Mouse (Mus musculus) heart, adult 2 months (tissue): Measurements from ENCODE around the gene Znrf1. TPM values are rescaled to one million over a fixed set of nuclear protein-coding genes. Genes with fewer than 3 reads are reported as not detected.

Experiments
- DNase-seq, 2 experiments: peaks; one replicate each; pipeline ENCODE4 v3.0.0; 2021
- H3K27ac ChIP-seq: fragments of 200-600 bp; 2 replicates; pipeline ENCODE4 v1.8.1; 2022
- H3K27me3 ChIP-seq: fragments of 200-500 bp; 2 replicates; pipeline ENCODE4 v1.6.1; 2012; ENCODE audit warnings: mild to moderate bottlenecking, low read length, inconsistent platforms, mixed read lengths; ENCODE audit not compliant: control insufficient read depth, insufficient read depth
- H3K36me3 ChIP-seq: fragments of 200-500 bp; 2 replicates; pipeline ENCODE4 v1.6.1; 2012; ENCODE audit warnings: low read length, inconsistent platforms; ENCODE audit not compliant: control insufficient read depth, insufficient read depth
- H3K4me1 ChIP-seq: fragments of 200-500 bp; 2 replicates; pipeline ENCODE4 v1.6.1; 2011; ENCODE audit warnings: low read length; ENCODE audit not compliant: control insufficient read depth, insufficient read depth
- H3K4me3 ChIP-seq: fragments of 200-600 bp; 2 replicates; pipeline ENCODE4 v1.8.1; 2022
- H3K79me2 ChIP-seq: fragments of 200-500 bp; replicated peaks from 2 replicates; pipeline ENCODE4 v1.6.1; 2012; ENCODE audit warnings: mild to moderate bottlenecking, inconsistent platforms, low read length, moderate library complexity, mixed read lengths; ENCODE audit not compliant: control insufficient read depth, insufficient read depth
- H3K9ac ChIP-seq: fragments of 200-500 bp; 2 replicates; pipeline ENCODE4 v1.6.1; 2012; ENCODE audit warnings: low read depth, mild to moderate bottlenecking, control low read depth, inconsistent platforms, low read length, mixed read lengths
- CTCF ChIP-seq: fragments of 200-600 bp; IDR thresholded peaks from 2 replicates; pipeline ENCODE4 v1.8.1; 2022; ENCODE audit warnings: antibody characterized with exemption, mild to moderate bottlenecking, moderate library complexity
- EP300 ChIP-seq: fragments of 200-500 bp; IDR thresholded peaks from 2 replicates; pipeline ENCODE4 v1.6.1; 2011; ENCODE audit warnings: low read depth, low read length, control low read depth; ENCODE audit not compliant: insufficient read depth
- POLR2A ChIP-seq: fragments of 200-500 bp; IDR thresholded peaks from 2 replicates; pipeline ENCODE4 v1.6.1; 2011; ENCODE audit warnings: mild to moderate bottlenecking, low read depth, low read length, control low read depth; ENCODE audit not compliant: insufficient read depth
- WGBS: fragments of 180-500 bp; shearing (Covaris S2); methylation state at CpG from one replicate; pipeline ENCODE4 v1.1.7; 2018; 5-methylcytosine and 5-hydroxymethylcytosine counted together
- intact Hi-C: fragments of 180-260 bp; cut with DNase I; formaldehyde crosslinking; loops from one replicate; pipeline ENCODE4 v1.15.1; 2025
- polyA plus RNA-seq: library from polyadenylated mRNA; depleted of rRNA; stranded (reverse); fragments of >200 nt; gene quantifications from 2 replicates; pipeline ENCODE4 v1.2.3, GENCODE M21; 2012
- total RNA-seq, 2 experiments: library from RNA; stranded (reverse); gene quantifications; 2 replicates each; pipeline ENCODE4 v1.2.3; 2021

Gene Znrf1
- total and polyA plus RNA-seq, 3 experiments: 54.7 to 66.7 (median 59.0) TPM

DNA sequence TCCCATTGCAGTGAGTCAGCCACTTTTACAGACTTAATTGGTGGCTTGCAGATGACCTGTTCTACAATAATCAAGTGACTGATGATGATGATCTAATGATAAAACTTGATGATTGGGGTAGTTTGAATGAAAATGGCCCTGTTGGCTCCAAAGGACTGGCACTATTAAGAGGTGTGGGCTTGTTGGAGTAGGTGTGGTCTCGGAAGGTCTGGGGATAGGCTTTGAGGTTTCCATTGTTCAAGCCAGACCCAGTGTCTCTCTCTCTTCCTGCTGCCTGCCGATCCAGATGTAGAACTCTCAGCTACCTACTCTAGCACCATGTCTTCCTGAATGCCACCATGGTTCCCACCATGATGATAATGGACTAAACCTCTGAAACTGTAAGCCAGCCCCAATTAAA, 52.4 kb downstream of the Znrf1 start:
- WGBS: 51% methylated on average over 2 of the region's 2 CpGs
- Histone ChIP-seq H3K27ac (no peak overlapping the region), H3K4me1 (peaks cover 14% of the 10 kb centered on the region), H3K9ac (no peak overlapping the region), H3K27me3 (no peaks in the 10 kb centered on the region), H3K36me3 (peaks cover 3% of the 10 kb centered on the region), H3K79me2 (peaks cover 24% of the 10 kb centered on the region), H3K4me3 (no peak overlapping the region)
- no peak for DNase-seq
- TF ChIP-seq CTCF (no peak), EP300 (no peak), POLR2A (no peak)
- intact Hi-C loops: no loop called here

DNA sequence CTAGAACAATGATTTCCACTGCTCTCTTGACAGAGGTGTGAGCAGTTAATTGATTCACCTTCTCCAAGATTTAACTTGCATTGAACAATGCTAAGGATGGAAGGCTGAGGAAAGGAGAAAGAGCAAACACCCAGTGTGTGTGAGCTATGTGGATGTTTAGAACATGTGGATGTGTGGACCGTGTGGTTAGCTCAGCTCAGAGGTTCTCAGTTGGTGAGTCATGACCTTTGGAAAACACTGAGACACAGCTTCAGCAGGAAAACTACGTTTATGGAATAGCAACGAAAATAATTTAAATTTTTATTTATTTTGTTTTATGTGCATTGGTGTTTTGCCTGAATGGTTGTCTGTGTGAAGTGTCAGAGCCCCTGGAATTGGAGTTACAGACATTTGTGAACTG, 54.3 kb downstream of the Znrf1 start:
- no peak for DNase-seq
- H3K27ac ChIP-seq: no peak overlapping the region
- WGBS: 56% methylated on average over 3 of the region's 3 CpGs
- intact Hi-C loops: no loop called here
- peaks cover 11% of the 10 kb centered on the region for H3K36me3 ChIP-seq
- no peak for TF ChIP-seq POLR2A
- TF ChIP-seq CTCF: no peak
- no peak for TF ChIP-seq EP300
- H3K4me1 ChIP-seq: peaks cover 21% of the 10 kb centered on the region
- H3K79me2 ChIP-seq: peaks cover 18% of the 10 kb centered on the region
- no peak overlapping the region for H3K9ac ChIP-seq
- no peaks in the 10 kb centered on the region for H3K27me3 ChIP-seq
- no peak overlapping the region for H3K4me3 ChIP-seq

DNA sequence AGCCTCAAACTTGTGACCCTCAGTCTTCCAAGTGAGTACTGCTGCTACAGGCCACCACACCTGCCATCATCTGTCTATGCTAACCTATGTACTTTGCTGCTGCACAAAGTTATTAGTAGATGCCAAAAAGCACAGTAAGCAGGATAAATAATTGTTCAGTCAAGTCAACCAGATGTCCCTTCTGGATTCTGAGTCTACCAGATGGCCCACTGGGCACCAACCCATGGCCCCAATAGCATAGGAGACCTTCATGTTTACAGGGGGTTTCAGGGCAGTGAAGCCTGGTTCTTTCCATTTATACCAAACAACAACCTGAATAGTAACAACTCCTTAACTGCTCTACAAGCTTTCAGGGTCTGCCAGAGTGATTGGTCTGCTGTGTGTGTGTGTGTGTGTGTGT, 55.3 kb downstream of the Znrf1 start:
- Histone ChIP-seq H3K27me3 (no peaks in the 10 kb centered on the region), H3K79me2 (peaks cover 18% of the 10 kb centered on the region), H3K4me3 (no peak overlapping the region), H3K9ac (no peak overlapping the region), H3K4me1 (peaks cover 28% of the 10 kb centered on the region), H3K27ac (no peak overlapping the region), H3K36me3 (peaks cover 15% of the 10 kb centered on the region)
- no peak for TF ChIP-seq CTCF
- intact Hi-C loops: no loop called here
- DNase-seq: no peak

DNA sequence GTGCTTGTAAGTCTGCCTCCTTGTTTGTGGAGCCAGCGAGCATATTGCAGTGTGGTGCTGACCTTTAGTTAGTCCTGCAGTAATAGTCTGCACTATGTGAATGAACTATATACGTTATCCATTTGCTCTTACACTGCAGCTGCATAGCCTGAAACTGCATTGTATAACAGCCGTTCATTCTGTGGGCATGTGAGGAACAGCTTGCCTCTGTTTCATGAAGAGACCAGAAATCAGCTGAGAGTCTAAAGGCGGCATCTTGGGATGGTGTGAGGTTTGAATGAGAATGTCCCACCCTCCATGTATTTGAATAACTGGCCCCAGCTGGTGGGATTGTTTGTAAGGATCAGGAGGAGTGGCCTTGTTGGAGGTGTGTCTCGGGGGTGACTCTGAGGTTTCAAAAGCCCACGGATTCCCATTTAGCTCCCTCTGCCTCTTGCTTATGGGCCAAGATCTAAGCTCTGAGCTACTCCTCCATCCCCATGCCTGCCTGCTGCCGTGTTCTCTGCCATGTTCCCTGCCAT, 56.6 kb downstream of the Znrf1 start:
- no peak for TF ChIP-seq POLR2A
- TF ChIP-seq EP300: no peak
- no peak for TF ChIP-seq CTCF
- WGBS: 80% methylated on average over 7 of the region's 7 CpGs
- Histone ChIP-seq H3K4me3 (no peak overlapping the region), H3K36me3 (peaks cover 27% of the 10 kb centered on the region), H3K79me2 (peaks cover 18% of the 10 kb centered on the region), H3K4me1 (peaks cover 39% of the 10 kb centered on the region), H3K9ac (no peak overlapping the region), H3K27me3 (no peaks in the 10 kb centered on the region), H3K27ac (no peak overlapping the region)
- intact Hi-C loops: no loop called here
- no peak for DNase-seq

DNA sequence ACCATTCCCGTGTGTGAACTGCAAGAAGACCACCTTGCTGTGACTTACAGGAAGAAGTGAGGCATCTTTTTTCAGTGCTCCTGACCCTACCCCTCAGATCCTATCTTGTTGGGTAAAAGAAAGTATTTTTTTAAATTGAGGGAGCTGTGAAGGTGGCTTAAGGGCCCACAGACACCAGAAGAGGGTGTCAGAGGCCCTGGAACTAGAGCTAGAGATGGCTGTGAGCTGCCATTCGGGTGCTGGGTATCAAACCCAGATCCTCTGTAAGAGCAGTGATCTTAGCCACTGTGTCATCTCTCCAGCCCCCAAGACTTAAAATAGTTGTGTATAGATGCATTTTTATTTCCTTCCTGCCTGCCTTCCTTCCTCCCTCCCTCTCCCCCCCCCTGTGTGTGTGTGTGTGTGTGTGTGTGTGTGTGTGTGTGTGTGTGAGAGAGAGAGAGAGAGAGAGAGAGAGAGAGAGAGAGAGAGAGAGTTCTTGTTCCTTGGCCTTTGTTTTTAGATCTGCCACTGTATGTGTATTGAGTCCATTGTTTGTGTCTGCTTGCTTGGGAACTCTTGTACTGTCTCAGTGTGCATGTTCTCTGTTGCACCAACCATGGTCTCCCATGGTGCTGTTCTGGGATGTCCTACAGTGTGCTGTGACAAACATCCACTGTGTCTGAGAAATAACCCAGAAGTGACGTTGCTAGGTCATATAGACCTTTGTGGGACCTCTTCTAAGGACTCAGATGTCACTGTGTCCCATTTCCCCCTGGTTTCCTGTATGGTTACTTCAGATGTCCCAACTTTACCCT, 58.3 kb downstream of the Znrf1 start:
- no peak overlapping the region for H3K4me3 ChIP-seq
- intact Hi-C loops: no loop called here
- no peak overlapping the region for H3K9ac ChIP-seq
- H3K27me3 ChIP-seq: no peaks in the 10 kb centered on the region
- no peak for DNase-seq
- peak overlapping the region; percentile 71 for H3K27ac ChIP-seq
- 45% methylated on average over 3 of the region's 3 CpGs for WGBS
- H3K36me3 ChIP-seq: peaks cover 27% of the 10 kb centered on the region
- peaks cover 16% of the 10 kb centered on the region for H3K79me2 ChIP-seq
- TF ChIP-seq POLR2A: no peak
- TF ChIP-seq CTCF: no peak
- TF ChIP-seq EP300: no peak
- peaks cover 41% of the 10 kb centered on the region for H3K4me1 ChIP-seq

DNA sequence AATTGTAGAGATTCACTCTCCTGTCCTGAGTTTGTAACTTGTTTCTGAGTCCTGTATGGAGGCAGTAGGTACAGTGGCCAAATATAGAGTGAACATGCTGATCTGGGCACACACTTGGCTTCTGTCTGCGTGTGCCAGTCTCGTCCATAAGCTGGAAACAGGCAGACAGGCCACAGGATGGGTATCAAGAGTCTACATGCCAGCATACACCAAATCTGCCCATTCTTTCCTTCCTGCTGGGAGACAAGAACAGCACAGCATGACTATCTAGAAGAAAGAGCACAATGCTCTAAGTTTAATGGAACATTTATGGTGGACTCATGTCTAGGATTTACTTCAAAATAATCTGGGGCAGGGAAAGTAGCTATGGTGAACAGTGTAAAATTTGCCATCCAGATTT, 59.1 kb downstream of the Znrf1 start:
- peak overlapping the region; percentile 71 for H3K27ac ChIP-seq
- H3K27me3 ChIP-seq: no peaks in the 10 kb centered on the region
- H3K4me3 ChIP-seq: no peak overlapping the region
- peaks cover 27% of the 10 kb centered on the region for H3K36me3 ChIP-seq
- DNase-seq: no peak
- WGBS: 44% methylated on average over 2 of the region's 2 CpGs
- intact Hi-C loops: loop anchor here (5.0 kb wide), 1 partner anchor 43 kb away; no protein-coding TSS in a partner anchor
- H3K4me1 ChIP-seq: peaks cover 44% of the 10 kb centered on the region
- H3K79me2 ChIP-seq: peaks cover 14% of the 10 kb centered on the region
- H3K9ac ChIP-seq: no peak overlapping the region
- TF ChIP-seq CTCF (no peak), POLR2A (no peak), EP300 (no peak)
